Mouse (Mus musculus): Measurements from ENCODE around the gene Wdr53.
A peak's percentile ranks its signal among the peaks of the same experiment; 100 is the strongest.
"Not testable (repeated sequence)": the region's sequence is repeated elsewhere in the genome, so short reads cannot be mapped to it uniquely, and the experiment has no call there.

The Wdr53 gene

DNA sequence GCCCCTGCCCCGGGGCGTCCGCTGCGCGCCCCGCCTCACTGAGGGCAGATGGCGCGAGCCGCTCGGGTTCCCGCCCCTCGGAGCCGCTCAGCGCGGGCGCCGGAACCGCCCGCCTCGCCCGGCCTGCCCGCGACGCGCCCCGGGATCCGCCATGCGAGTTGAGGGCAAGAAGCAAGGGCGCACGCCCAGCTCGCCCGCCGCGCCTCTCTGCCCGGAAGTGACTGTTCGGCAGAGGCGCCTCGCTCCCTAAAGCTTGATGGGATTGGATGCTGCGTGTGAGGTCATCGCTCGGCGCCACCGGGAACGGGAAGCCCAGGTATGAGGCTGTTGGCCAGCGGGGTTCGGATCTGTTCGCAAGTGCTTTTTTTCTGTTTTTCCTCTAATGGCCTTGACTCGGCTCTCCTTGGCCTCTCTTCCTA, at the start of gene Wdr53, which contains the start of gene Fbxo45:
Wdr53 (plus strand) TSS at position 276 of the 419 bp plus-strand sequence.
Fbxo45 (minus strand) TSS at position 207 of the 419 bp plus-strand sequence.
- DNase-seq (ENCODE audit: low read depth, low spot score) = peak; percentile 92

DNA sequence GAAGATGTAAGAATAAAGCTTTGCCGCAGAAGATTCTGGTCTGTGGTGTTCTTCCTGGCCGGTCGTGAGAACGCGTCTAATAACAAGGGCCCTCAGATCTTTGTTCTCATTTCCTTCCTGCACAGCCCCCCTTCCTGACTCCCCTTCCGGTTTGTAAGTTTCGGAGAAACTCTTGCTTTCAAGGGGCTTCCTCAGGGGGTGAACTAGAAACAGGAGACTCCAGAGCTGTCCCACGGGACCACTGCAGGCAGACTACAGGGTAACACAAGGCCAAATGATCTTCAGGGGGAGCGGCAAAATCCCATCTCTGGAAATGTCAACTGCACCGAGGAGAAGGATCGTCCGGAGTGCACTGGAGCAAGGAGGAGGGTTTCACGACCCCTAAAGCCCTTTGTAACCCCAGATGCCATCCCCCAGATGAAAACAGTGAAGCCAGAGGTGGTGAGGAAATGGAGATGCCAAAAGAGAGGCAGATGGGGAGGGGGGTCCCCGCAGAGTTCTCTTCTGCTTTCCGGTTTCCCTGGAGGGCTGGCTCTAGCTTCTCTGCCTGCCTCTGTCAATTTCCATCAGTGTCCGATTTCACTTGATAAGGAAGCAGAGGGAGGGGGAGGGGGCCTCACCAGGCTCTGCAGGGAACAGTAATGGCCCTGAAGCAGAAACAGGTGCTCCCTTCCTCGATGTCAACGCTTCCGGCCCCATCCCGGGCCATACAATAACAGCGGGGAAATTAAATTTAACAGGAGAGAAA, 46.6 kb upstream of the Wdr53 start:
- no peak for DNase-seq (ENCODE audit: low read depth, low spot score)

GRCm38 (mm10) chr16:32201004-32201325, 46.1 kb upstream of the Wdr53 start:
- DNase-seq (ENCODE audit: low read depth, low spot score) = no peak

- DNase-seq (ENCODE audit: low read depth, low spot score) = peak; percentile 43
Measured at GRCm38 (mm10) chr16:32202681-32203080, 44.3 kb upstream of the Wdr53 start.

DNA sequence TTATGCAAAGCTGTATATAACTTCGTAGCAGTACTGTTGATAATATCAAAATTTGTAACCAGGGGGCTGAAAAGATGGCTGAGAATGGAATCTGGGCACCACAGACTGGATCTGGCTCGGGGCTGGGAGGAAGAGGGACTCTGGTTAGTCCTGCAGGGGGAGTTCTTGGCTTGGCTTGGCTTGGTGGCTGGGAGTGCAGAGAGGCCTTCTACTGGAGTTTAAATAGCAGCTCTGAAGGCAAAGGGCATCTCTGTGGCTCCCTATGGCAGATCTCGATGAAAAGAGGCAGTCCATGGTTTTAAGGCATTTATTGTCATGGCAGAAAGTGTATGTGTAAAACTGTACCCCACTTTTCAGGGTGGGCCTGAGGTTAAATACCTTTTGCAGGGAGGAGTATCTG, 42.1 kb upstream of the Wdr53 start:
- DNase-seq (ENCODE audit: low read depth, low spot score) = no peak

DNA sequence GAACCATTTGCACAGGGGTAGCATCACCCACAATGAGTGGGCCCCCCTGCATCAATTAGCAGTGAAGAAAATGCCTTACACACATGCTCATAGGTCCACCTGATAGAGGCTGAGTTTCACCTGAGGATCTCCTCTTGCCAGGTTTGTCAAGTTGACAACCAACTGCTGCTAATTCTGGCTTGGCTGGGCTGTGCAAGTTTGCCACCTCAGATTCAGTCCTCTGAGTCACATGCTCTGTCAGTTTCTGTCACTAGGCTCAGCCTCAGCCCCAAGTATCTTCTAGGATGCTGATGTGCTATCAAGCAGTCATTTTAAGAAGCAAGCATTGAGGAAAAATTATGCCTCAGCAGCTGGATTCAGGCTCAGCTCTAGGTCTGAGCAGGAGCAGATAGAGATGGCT, 32.9 kb upstream of the Wdr53 start:
- no peak for DNase-seq (ENCODE audit: low read depth, low spot score)

GRCm38 (mm10) chr16:32214804-32215576, 32.0 kb upstream of the Wdr53 start:
- peak; percentile 14 for DNase-seq (ENCODE audit: low read depth, low spot score)

DNA sequence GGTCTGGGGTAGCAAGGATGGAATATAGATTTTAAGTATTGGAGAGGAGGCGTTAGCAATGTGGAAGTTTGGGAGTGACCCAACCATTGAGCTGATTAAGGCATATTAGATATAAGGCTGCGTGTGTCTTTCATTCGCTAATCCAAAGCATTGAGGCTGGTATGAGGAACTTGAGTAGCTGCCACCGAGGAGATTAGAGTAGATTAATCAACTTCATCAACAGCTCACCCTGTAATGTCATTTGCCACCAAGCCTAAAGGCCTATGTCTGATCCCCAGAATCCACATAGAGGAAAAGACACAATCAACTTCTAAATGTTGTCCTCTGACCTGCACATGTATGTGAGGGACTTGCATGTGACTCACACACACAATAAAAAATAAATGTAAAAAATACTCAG, 25.2 kb upstream of the Wdr53 start:
- no peak for DNase-seq (ENCODE audit: low read depth, low spot score)

GRCm38 (mm10) chr16:32222399-32222798, 24.6 kb upstream of the Wdr53 start:
- no peak for DNase-seq (ENCODE audit: low read depth, low spot score)

DNA sequence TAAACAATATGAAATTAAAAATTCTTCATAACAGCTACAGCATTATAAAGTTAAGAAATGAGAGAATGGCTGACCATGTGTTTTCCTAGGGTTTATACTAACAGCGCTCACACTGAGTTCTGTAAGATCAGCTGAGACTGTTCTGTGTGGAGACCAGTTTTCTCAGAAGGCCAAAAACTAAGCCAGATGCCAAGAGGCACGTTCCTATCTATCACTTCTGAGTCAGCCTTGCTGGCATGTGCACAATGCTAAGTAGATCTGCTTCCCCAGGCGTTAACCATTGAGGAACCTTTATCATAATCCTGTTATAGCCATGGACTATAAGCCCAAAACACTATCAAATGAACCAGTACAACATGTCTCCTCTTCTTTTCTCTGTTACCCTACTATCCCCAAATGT, 15.0 kb upstream of the Wdr53 start:
- not testable (repeated sequence) for DNase-seq (ENCODE audit: low read depth, low spot score)

DNA sequence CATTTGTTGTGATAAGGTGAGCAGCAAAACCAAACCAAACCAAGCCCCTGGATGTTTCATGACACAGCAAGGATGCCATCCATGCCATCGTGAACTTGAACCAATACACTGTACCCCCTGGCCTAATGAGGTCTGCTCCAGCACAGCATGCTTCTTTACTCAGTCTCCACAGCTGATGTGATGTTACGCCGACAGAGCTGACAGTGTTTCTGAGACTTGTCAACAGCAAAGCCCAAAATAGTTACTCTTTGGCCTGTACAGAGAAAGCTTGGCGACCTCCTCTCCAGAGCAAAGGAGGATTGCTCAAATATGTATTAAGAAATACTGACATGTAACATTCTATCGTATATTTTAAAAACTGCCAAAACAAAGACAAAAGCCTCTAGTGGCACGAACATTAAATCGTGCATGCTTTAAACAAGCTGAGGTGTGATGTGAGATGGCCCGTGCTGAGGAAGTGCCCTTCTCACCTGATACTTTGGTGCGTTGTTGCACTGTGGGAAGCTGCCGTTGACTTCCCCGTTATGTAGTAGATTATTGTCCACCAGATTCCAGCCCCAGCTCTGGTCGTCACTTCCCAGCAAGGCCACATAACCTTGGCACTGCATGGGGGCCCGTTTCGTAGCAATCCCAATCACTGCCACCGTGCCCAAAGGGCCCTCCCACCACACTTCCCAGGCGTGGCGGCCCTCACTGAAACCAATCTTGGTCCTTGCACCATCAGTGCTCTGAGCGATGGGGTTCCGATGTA, 8.9 kb upstream of the Wdr53 start:
- DNase-seq (ENCODE audit: low read depth, low spot score) = no peak

DNA sequence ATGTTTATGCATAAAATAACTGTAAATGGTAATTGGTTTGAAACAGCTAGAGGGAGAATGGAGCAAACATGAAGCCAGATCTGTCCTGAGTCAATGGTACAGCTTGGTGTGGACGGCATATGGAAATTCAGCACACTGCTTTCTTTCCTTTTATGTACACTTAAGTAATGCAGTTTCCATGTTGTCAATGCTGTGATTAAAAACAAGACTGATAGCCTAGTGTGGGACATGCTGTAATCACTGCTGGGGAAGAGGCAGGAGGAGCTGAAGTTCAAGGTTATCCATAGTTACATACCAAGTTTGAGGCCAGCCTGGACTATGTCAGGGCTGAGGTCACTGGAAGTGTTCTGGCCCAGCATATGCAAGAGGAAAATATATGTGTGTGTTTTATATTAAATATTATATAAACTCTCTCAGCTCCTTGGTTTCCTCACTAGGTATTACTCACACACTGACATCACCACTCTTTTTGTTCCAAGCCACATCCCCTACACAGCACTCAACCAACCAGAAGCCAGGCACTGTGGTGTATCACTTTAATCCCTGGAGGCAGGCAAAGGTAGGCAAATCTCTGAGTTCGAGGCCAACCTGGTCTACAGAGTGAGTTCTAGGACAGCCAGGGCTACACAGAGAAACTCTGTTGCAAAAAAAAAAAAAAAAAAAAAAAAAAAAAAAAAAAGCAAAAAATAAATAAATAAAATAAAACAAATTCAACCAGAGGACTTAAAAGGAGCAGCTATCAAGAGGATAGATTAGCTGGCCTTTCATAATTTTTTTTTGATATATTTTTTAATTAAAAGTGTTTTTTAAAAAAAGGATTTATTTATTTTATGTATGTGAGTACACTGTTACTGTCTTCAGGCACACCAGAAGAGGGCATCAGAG, 7.4 kb upstream of the Wdr53 start:
- no peak for DNase-seq (ENCODE audit: low read depth, low spot score)

DNA sequence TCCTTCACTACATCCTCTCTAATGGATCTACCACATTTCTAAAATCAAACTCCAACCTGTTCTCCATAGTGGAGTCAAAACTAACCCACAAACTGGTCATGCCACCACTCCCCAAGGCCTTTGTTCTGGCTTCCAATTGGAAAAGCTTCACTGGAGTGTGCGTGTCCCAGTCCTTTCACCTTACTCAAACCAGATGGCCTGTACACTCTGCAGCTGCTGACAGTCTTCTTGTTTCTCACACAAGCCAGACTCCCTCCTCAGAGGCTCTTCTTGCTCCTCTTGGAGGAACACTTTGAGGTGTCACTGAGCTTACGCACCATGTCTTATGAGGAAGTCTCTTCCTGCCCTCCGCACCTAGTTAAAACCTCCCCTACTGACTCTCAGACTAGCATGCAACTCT, 3.1 kb upstream of the Wdr53 start:
- no peak for DNase-seq (ENCODE audit: low read depth, low spot score)

- peak; percentile 39 for DNase-seq (ENCODE audit: low read depth, low spot score)
Measured at GRCm38 (mm10) chr16:32246351-32246791, 656 bp upstream of the Wdr53 start.

DNA sequence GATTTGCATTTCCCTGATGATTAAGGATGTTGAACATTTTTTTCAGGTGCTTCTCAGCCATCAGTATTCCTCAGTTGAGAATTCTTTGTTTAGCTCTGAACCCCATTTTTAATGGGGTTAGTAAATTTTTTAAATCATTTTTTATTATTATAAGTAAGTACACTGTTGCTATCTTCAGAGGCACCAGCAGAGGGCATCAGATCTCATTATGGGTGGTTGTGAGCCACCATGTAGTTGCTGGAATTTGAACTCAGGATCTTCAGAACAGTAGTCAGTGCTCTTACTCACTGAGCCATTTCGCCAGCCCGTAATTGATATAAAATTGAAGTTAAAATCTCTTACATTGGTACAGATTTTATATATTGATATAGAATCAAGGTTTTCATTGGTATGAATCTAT, 17.2 kb downstream of the Wdr53 start:
- not testable (repeated sequence) for DNase-seq (ENCODE audit: low read depth, low spot score)

GRCm38 (mm10) chr16:32271291-32271690, 24.3 kb downstream of the Wdr53 start, which contains the start of gene Smco1:
Gene Smco1 (plus strand): TSS chr16:32271468.
- no peak for DNase-seq (ENCODE audit: low read depth, low spot score)

- DNase-seq (ENCODE audit: low read depth, low spot score) = peak; percentile 52
Measured at GRCm38 (mm10) chr16:32273338-32273737, 26.3 kb downstream of the Wdr53 start.

- DNase-seq (ENCODE audit: low read depth, low spot score) = no peak
Measured at GRCm38 (mm10) chr16:32275041-32275440, 28.0 kb downstream of the Wdr53 start.

- no peak for DNase-seq (ENCODE audit: low read depth, low spot score)
Measured at GRCm38 (mm10) chr16:32275830-32276229, 28.8 kb downstream of the Wdr53 start.

- peak; percentile 61 for DNase-seq (ENCODE audit: low read depth, low spot score)
Measured at GRCm38 (mm10) chr16:32277308-32278256, 30.6 kb downstream of the Wdr53 start, which contains the start of gene Rnf168. Gene Rnf168 (plus strand): TSS chr16:32277459.
